Mouse (Mus musculus): ENCODE data around the gene Ttyh2.
A peak's percentile ranks its signal among the peaks of the same experiment; 100 is the strongest.
"Not testable (repeated sequence)": the region's sequence is repeated elsewhere in the genome, so short reads cannot be mapped to it uniquely, and the experiment has no call there.

The Ttyh2 gene

GRCm38 (mm10) chr11:114657737-114658136, 17.5 kb upstream of the Ttyh2 start:
- DNase-seq (ENCODE audit: extremely low spot score), result peak; percentile 71

- DNase-seq (ENCODE audit: extremely low spot score), result no peak
Measured at GRCm38 (mm10) chr11:114662161-114662560, 13.1 kb upstream of the Ttyh2 start.

GRCm38 (mm10) chr11:114662746-114663362, 12.4 kb upstream of the Ttyh2 start:
- no peak for DNase-seq (ENCODE audit: extremely low spot score)

- no peak for DNase-seq (ENCODE audit: extremely low spot score)
Measured at GRCm38 (mm10) chr11:114664164-114664563, 11.1 kb upstream of the Ttyh2 start.

- DNase-seq (ENCODE audit: extremely low spot score), result no peak
Measured at GRCm38 (mm10) chr11:114665463-114665862, 9.8 kb upstream of the Ttyh2 start.

GRCm38 (mm10) chr11:114666786-114667185, 8.4 kb upstream of the Ttyh2 start:
- no peak for DNase-seq (ENCODE audit: extremely low spot score)

GRCm38 (mm10) chr11:114667236-114667931, 7.8 kb upstream of the Ttyh2 start:
- DNase-seq (ENCODE audit: extremely low spot score), result no peak

- peak; percentile 46 for DNase-seq (ENCODE audit: extremely low spot score)
Measured at GRCm38 (mm10) chr11:114667932-114668285, 7.3 kb upstream of the Ttyh2 start.

- DNase-seq (ENCODE audit: extremely low spot score), result peak; percentile 94
Measured at GRCm38 (mm10) chr11:114668301-114668710, 6.9 kb upstream of the Ttyh2 start, which contains the start of gene Rpl38. Gene Rpl38 (plus strand): TSS chr11:114668524.

GRCm38 (mm10) chr11:114668741-114669623, 6.2 kb upstream of the Ttyh2 start:
- peak; percentile 74 for DNase-seq (ENCODE audit: extremely low spot score)

- DNase-seq (ENCODE audit: extremely low spot score), result no peak
Measured at GRCm38 (mm10) chr11:114669651-114670168, 5.5 kb upstream of the Ttyh2 start.

- no peak for DNase-seq (ENCODE audit: extremely low spot score)
Measured at GRCm38 (mm10) chr11:114671147-114671546, 4.1 kb upstream of the Ttyh2 start.

GRCm38 (mm10) chr11:114672794-114673718, 2.2 kb upstream of the Ttyh2 start:
- peak; percentile 59 for DNase-seq (ENCODE audit: extremely low spot score)

- DNase-seq (ENCODE audit: extremely low spot score), result no peak
Measured at GRCm38 (mm10) chr11:114673719-114674050, 1.5 kb upstream of the Ttyh2 start.

- DNase-seq (ENCODE audit: extremely low spot score), result peak; percentile 51
Measured at GRCm38 (mm10) chr11:114674180-114674579, 1.1 kb upstream of the Ttyh2 start.

GRCm38 (mm10) chr11:114674796-114675195, 435 bp upstream of the Ttyh2 start:
- not testable (repeated sequence) for DNase-seq (ENCODE audit: extremely low spot score)

- DNase-seq (ENCODE audit: extremely low spot score), result peak; percentile 53
Measured at GRCm38 (mm10) chr11:114675826-114676401, 683 bp downstream of the Ttyh2 start.

- DNase-seq (ENCODE audit: extremely low spot score), result peak; percentile 35
Measured at GRCm38 (mm10) chr11:114676431-114676830, 1.2 kb downstream of the Ttyh2 start.

- no peak for DNase-seq (ENCODE audit: extremely low spot score)
Measured at GRCm38 (mm10) chr11:114676896-114677530, 1.8 kb downstream of the Ttyh2 start.

- DNase-seq (ENCODE audit: extremely low spot score), result no peak
Measured at GRCm38 (mm10) chr11:114679582-114679981, 4.4 kb downstream of the Ttyh2 start.

All from embryo, embryonic 9.5 days (tissue).